Mouse (Mus musculus): ENCODE results near the gene Hyal6.

DNA sequence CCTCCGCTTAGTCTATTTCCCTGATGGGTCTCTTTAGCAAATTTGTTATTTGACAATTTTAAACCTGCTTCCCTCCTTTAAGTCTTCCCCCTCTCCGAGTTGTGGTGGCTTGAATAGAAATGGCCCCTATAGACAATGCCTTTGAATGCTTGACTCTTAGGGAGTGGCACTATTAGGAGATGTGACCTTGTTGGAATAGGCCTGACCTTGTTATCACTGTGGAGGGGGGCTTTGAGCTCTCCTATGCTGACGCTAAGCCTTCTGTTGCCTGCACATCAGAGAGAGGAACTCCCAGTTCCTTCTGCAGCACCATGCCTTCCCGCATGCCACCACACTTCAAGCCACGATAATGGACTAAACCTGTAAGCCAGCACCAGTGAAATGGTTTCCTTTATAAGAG is 35.8 kb upstream of the Hyal6 start:
- TF ChIP-seq CTCF (IDR thresholded peaks at IDR 0.05; ENCODE audit: control insufficient read depth, insufficient read depth, insufficient read length) (no peak), CEBPB (IDR thresholded peaks at IDR 0.05; ENCODE audit: low read depth) (no peak), MYOD1 (IDR thresholded peaks at IDR 0.05; ENCODE audit: control insufficient read depth, insufficient read length, low read depth) (no peak), MYOG (IDR thresholded peaks at IDR 0.05; ENCODE audit: control insufficient read depth, extremely low read depth, insufficient read length) (no peak), MAX (IDR thresholded peaks at IDR 0.05) (no peak)

All from C2C12 (cell line).